Mouse (Mus musculus) liver, embryonic 14.5 days (tissue): ENCODE measurements at regions not wholly inside any gene's neighbourhood (a gene's known extent, or its start where the extent isn't known, plus 50 kb on each side); places are given as distances from the start of the nearest gene placed in this dataset.

Source experiments
- CTCF ChIP-seq: IDR thresholded peaks from 2 replicates; pipeline ENCODE4 v1.5.1; 2016; ENCODE audit warnings: antibody characterized with exemption, low read depth, control low read depth
- EP300 ChIP-seq: IDR thresholded peaks from 2 replicates; pipeline ENCODE4 v1.6.1; 2016; ENCODE audit warnings: antibody characterized with exemption, low read depth

- TF ChIP-seq CTCF = no peak
- TF ChIP-seq EP300 = no peak
Measured at GRCm38 (mm10) chr4:73047804-73048203, 195.4 kb upstream of the Aldoart1 start.
